Mouse (Mus musculus): ENCODE data around the gene Cyp17a1.

GRCm38 (mm10) chr19:46701156-46701555 lies 28.2 kb upstream of the Cyp17a1 start:
- TF ChIP-seq CTCF (IDR thresholded peaks at IDR 0.05) (no peak), POLR2A (IDR thresholded peaks at IDR 0.05; ENCODE audit: insufficient read depth, low read depth, low read length) (no peak)

All from heart, adult 2 months (tissue).